Comparison of ENCODE assay signal across 8 mouse cellular contexts in genomic region chr3:30602065-30602739, GRCm38 (mm10). TPM values are rescaled to one million over a fixed set of nuclear protein-coding genes. Genes with fewer than 3 reads are reported as not detected.
DNase-seq lines count a peak whose midpoint lies in the region; ATAC-seq lines count a peak whose summit lies in the region.

TSS of gene Mynn (plus strand) at chr3:30602065.

- ATAC-seq in hindbrain, embryonic 12.5 days (ENCODE audit: low FRiP score) = peak; percentile 96

- peak within 1 kb of the TSS; percentile 67 for H3K4me3 ChIP-seq in hindbrain, embryonic 12.5 days

- WGBS in hindbrain, embryonic 12.5 days = under 1% methylated on average over 40 of the region's 40 CpGs

- peak within 1 kb of the TSS; percentile 81 for H3K4me2 ChIP-seq in hindbrain, embryonic 12.5 days (replicated peaks)

- peaks cover 25% of the 10 kb centered on the region for H3K4me1 ChIP-seq in hindbrain, embryonic 12.5 days

- H3K27me3 ChIP-seq in hindbrain, embryonic 12.5 days = peaks cover 4% of the 10 kb centered on the region; the same call in 1 of the 2 replicates

- peaks cover 18% of the 10 kb centered on the region for H3K36me3 ChIP-seq in hindbrain, embryonic 12.5 days

- H3K27ac ChIP-seq in hindbrain, embryonic 12.5 days = peak within 1 kb of the TSS; percentile 93

- DNase-seq in NIH3T3 (ENCODE audit: low read depth) = peak; percentile 96
- peak; percentile 98 for DNase-seq in cerebellum, postnatal 10 days
- DNase-seq in frontal cortex, postnatal 10 days (ENCODE audit: low spot score in 2 of 2) = peak; percentile 92 to 97
- DNase-seq in layer of hippocampus, postnatal 14 days (ENCODE audit: low spot score in 2 of 2) = peak; percentile 98 to 100
- DNase-seq in lung, postnatal 14 days = peak; percentile 97
- DNase-seq in retina, adult 2 months (ENCODE audit: low read depth, low spot score) = peak; percentile 96
- peak; percentile 96 to 97 for DNase-seq in thymus, postnatal 36 days

- H3K9ac ChIP-seq in hindbrain, embryonic 12.5 days = peak within 1 kb of the TSS; percentile 68

- H3K9me3 ChIP-seq in hindbrain, embryonic 12.5 days (replicated peaks) = no peaks in the 10 kb centered on the region

RNA-seq across cellular contexts. Expression of gene Mynn, which starts in this region (rescaled TPM):
- polyA plus RNA-seq in hindbrain, embryonic 12.5 days (2016; fragmentation: Nextera tagmentation; extraction: Ambion mirVana) = 33.4 and 41.0 TPM in 2 replicates
- 10 to 100 TPM; 15.7 to 16.6 TPM for total RNA-seq in layer of hippocampus, postnatal 14 days (2021)

Comparison
In these comparisons a context has a peak if more than half of its experiments do, and no peak if none do; other contexts are left out.
1. Peak in every context shown above with its lines: DNase-seq, ATAC-seq, H3K4me3 ChIP-seq and H3K27ac ChIP-seq.